In genomic region chr9:118714536-118714935, GRCm38 (mm10) we compare ENCODE assay signal across 13 mouse cellular contexts.
"Had no signal": no experiment of that assay in that cellular context is flagged by ENCODE, and none has a peak within 500 bp of the region (broad histone marks: within the 10 kb centered on the region; RNA-seq: fewer than 3 reads in every experiment).

No protein-coding gene starts in this region.

- ATAC-seq: lung, postnatal 0 days had no signal

- H3K36me3 ChIP-seq: liver, embryonic 15.5 days; neural tube, embryonic 12.5 days had no signal

- DNase-seq: kidney, adult 8-10 months; kidney, postnatal 25 days; layer of hippocampus, postnatal 36 days; lung, adult 2 months; lung, postnatal 36 days; midbrain, embryonic 14.5 days; right cerebral cortex, adult 18-20 months; right cerebral cortex, postnatal 25 days had no signal

- H3K4me1 ChIP-seq: neural tube, embryonic 12.5 days had no signal

- H3K27ac ChIP-seq: liver, embryonic 15.5 days; neural tube, embryonic 12.5 days; stomach, postnatal 0 days had no signal

- H3K4me2 ChIP-seq: liver, embryonic 11.5 days; liver, embryonic 15.5 days; neural tube, embryonic 12.5 days had no signal

- H3K27me3 ChIP-seq: liver, embryonic 15.5 days; neural tube, embryonic 12.5 days had no signal

- H3K4me3 ChIP-seq: liver, embryonic 15.5 days; neural tube, embryonic 12.5 days had no signal

- H3K9me3 ChIP-seq: liver, embryonic 15.5 days; neural tube, embryonic 12.5 days had no signal

- H3K9ac ChIP-seq: liver, embryonic 15.5 days; neural tube, embryonic 12.5 days had no signal
